Mouse (Mus musculus) intestine, embryonic 15.5 days (tissue): ENCODE results near the gene Letm1. TPM values are rescaled to one million over a fixed set of nuclear protein-coding genes. Genes with fewer than 3 reads are reported as not detected.
A peak's percentile ranks its signal among the peaks of the same experiment; 100 is the strongest.

ENCODE experiments used
- ATAC-seq: fragments of 200-750 bp; cut with Nextera tagmentation; 2 replicates; pipeline ENCODE4 v1.8.0; 2017; ENCODE audit warnings: moderate TSS enrichment, moderate library complexity
- H3K27ac ChIP-seq: fragments of 300-500 bp; sonication (generic); 2 replicates; pipeline ENCODE4 v1.5.1; 2015; ENCODE audit warnings: mild to moderate bottlenecking, inconsistent platforms
- H3K27me3 ChIP-seq: fragments of 300-500 bp; sonication (generic); replicated peaks from 2 replicates; pipeline ENCODE4 v1.6.1; 2015; ENCODE audit warnings: inconsistent platforms
- H3K36me3 ChIP-seq: fragments of 300-500 bp; sonication (generic); 2 replicates; pipeline ENCODE4 v1.6.1; 2015; ENCODE audit warnings: inconsistent platforms
- H3K4me1 ChIP-seq: fragments of 300-500 bp; sonication (generic); replicated peaks from 2 replicates; pipeline ENCODE4 v1.6.1; 2015; ENCODE audit warnings: inconsistent platforms
- H3K4me2 ChIP-seq: fragments of 300-500 bp; sonication (generic); replicated peaks from 2 replicates; pipeline ENCODE4 v1.6.1; 2015; ENCODE audit warnings: mild to moderate bottlenecking, inconsistent platforms
- H3K4me3 ChIP-seq: fragments of 300-500 bp; sonication (generic); replicated peaks from 2 replicates; pipeline ENCODE4 v1.5.1; 2015; ENCODE audit warnings: inconsistent platforms
- H3K9ac ChIP-seq: fragments of 300-500 bp; sonication (generic); 2 replicates; pipeline ENCODE4 v1.6.1; 2015; ENCODE audit warnings: inconsistent platforms
- H3K9me3 ChIP-seq: fragments of 300-500 bp; sonication (generic); 2 replicates; pipeline ENCODE4 v1.6.1; 2016; ENCODE audit warnings: inconsistent platforms
- WGBS: fragments of 180-500 bp; shearing (Covaris S2); methylation state at CpG from one replicate; pipeline ENCODE4 v1.1.7; 2015; 5-methylcytosine and 5-hydroxymethylcytosine counted together
- polyA plus RNA-seq: library from polyadenylated mRNA; unstranded; fragments of >200 nt; fragmentation: Nextera tagmentation; extraction: Ambion mirVana; gene quantifications from 2 replicates; pipeline ENCODE4 v1.2.1, GENCODE M21; 2015

Letm1 gene
- polyA plus RNA-seq, result 42.5 and 49.5 TPM in 2 replicates

DNA sequence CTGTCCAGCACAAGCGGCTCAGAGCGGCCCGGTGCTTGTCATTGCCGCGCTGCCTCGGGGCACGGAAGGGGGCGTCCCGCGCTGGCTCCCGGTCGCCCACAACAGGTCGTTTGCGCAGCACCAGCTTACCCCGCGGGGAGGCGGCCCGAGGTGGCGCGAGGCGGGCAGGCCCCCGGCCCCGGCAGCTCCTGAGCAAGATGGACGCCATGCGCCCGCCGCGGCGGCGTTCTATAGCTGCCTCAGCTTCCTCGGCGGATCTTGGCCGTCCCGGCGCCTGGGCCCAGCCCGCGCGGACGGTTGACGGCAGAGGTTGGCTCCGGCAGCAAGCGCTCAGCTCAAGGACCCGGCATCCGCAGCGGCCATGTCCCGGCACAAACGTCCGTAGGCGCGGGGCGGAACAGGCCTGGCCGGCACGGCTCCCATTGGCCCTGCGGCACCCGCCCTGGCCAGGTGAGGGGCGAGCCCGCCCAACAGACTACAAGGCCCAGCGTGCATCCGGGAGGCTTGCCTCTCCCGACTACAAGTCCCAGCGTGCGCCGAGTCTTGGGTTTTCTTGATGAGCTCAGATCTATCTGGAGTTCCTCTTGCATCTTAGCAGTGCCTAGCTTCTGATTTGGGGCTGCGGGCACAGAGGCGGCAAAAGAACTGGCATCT is at the start of gene Letm1:
Letm1 (minus strand) TSS at position 473 of the 654 bp plus-strand sequence.
- 0 out of 2 replicates have a peak, but pooled peaks cover 3% of the 10 kb centered on the region for H3K36me3 ChIP-seq
- H3K27ac ChIP-seq, result peak within 1 kb of the TSS; percentile 51
- H3K4me3 ChIP-seq, result peak within 1 kb of the TSS; percentile 97
- peak within 1 kb of the TSS; percentile 92 for H3K9ac ChIP-seq
- H3K4me1 ChIP-seq, result peaks cover 10% of the 10 kb centered on the region
- H3K27me3 ChIP-seq, result no peaks in the 10 kb centered on the region
- no peaks in the 10 kb centered on the region for H3K9me3 ChIP-seq
- peak; percentile 100 for ATAC-seq
- WGBS, result under 1% methylated on average over 65 of the region's 65 CpGs
- peak within 1 kb of the TSS; percentile 88 for H3K4me2 ChIP-seq

DNA sequence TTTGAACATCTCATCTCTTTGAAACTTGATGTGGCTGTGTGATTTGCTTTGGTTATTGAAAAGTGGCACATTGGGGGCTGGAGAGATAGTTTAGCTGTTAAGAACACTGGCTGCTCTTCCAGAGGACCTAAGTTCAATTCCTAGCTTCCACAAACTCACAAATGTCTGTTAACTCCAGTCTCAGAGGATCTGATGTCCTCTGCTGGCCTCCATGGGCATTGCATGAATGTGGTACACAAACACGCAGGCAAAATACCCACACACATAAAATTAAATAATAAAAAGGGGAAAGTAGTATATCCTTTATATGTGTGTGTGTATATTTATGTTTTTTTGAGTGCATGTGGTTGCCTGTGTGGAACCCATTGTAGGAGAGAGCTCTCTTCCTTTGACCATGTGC is 48.2 kb upstream of the Letm1 start:
- Histone ChIP-seq H3K4me2 (no peak overlapping the region), H3K4me1 (no peaks in the 10 kb centered on the region), H3K36me3 (no peaks in the 10 kb centered on the region), H3K9me3 (no peaks in the 10 kb centered on the region), H3K27me3 (no peaks in the 10 kb centered on the region), H3K4me3 (no peak overlapping the region), H3K27ac (no peak overlapping the region), H3K9ac (no peak overlapping the region)
- WGBS, result 61% methylated on average over 1 of the region's 1 CpGs
- no peak for ATAC-seq

DNA sequence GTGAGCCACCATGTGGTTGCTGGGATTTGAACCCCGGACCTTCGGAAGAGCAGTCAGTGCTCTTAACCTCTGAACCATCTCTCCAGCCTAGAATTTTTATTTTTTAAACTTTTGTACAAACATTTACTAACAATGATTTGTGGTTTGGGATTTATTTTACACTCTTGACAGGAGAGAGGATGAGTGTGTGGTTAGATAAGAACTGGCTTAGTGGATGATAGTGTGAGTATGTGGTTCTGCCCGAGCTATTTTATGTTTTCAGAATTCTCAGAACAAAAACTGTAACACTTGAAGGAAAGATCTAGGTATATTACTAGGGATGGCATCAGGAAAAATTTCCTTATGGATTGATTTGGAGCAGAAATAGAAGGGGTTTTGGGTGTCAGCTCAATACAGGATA is 47.3 kb upstream of the Letm1 start:
- no peaks in the 10 kb centered on the region for H3K9me3 ChIP-seq
- H3K36me3 ChIP-seq, result no peaks in the 10 kb centered on the region
- no peaks in the 10 kb centered on the region for H3K27me3 ChIP-seq
- no peak overlapping the region for H3K4me3 ChIP-seq
- ATAC-seq, result no peak
- H3K4me2 ChIP-seq, result no peak overlapping the region
- 89% methylated on average over 3 of the region's 3 CpGs for WGBS
- H3K4me1 ChIP-seq, result no peaks in the 10 kb centered on the region
- H3K9ac ChIP-seq, result no peak overlapping the region
- H3K27ac ChIP-seq, result no peak overlapping the region

DNA sequence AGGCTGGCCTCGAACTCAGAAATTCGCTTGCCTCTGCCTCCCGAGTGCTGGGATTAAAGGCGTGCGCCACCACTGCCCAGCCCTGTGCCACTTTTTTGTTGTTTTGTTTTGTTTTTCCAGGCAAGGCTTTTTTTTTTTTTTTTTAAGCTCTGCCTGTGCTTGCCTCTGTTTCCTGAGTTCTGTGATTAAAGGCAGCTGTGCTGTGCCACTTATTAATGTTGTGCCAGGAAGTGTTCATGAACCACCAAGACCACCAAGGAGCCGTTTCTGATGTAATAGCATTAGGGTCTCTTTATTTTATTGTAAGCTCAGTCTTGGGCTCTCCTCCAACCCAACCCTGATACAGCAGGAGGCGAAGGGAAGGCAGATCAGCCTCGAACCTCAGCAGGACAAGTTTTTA is 45.5 kb upstream of the Letm1 start:
- Histone ChIP-seq H3K27ac (no peak overlapping the region), H3K4me3 (no peak overlapping the region), H3K9me3 (no peaks in the 10 kb centered on the region), H3K9ac (no peak overlapping the region), H3K36me3 (no peaks in the 10 kb centered on the region), H3K27me3 (no peaks in the 10 kb centered on the region), H3K4me1 (0 out of 2 replicates have a peak, but pooled peaks cover 5% of the 10 kb centered on the region), H3K4me2 (no peak overlapping the region)
- WGBS, result 86% methylated on average over 8 of the region's 8 CpGs
- ATAC-seq, result no peak

DNA sequence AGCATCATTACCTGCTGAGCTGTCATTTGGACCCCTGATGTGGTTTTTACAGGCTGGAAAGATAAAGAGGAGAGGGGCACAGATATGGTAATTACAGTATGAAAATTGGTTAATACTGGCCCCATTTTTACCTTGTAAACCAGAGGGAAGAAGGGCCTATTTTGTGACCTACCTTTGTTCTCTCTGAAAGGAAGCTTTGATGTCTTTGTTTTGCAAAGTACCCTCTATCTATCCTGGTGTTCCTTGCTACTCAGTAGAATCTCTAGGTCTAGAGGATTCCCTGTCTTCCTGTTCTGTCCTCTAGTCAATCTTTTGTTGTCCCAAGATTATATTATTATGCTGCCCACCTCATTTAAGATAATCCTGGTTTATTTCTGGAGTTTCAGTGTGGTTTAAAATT is 43.4 kb upstream of the Letm1 start:
- ATAC-seq, result no peak
- Histone ChIP-seq H3K4me1 (peaks cover 10% of the 10 kb centered on the region; the same call in 1 of the 2 replicates), H3K4me2 (no peak overlapping the region), H3K27me3 (no peaks in the 10 kb centered on the region), H3K27ac (no peak overlapping the region), H3K9ac (no peak overlapping the region), H3K4me3 (no peak overlapping the region), H3K9me3 (no peaks in the 10 kb centered on the region), H3K36me3 (no peaks in the 10 kb centered on the region)

DNA sequence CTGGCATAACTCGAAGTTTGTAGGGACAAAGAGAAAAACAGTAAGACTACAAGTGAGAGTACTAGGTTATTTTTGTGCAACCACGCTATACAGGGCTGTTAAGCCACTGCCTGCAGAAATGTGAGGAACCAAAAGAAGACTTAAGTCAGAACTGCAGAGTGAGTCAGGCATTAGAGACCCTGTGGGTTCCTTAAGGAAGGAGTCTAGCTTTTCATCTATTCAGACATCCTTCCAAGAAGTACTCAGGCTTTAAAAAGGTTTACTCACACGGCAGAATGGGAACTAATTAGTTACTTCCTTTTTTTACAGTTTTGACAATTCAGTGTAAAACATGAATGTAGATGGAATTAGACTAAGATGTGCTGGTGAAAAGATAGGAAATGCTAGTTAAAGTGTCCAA is 39.8 kb upstream of the Letm1 start:
- Histone ChIP-seq H3K4me1 (peaks cover 26% of the 10 kb centered on the region), H3K9ac (no peak overlapping the region), H3K4me2 (peak overlapping the region; percentile 60; the same call in 1 of the 2 replicates), H3K9me3 (no peaks in the 10 kb centered on the region), H3K4me3 (no peak overlapping the region), H3K36me3 (no peaks in the 10 kb centered on the region), H3K27me3 (no peaks in the 10 kb centered on the region), H3K27ac (no peak overlapping the region)
- ATAC-seq, result no peak
- WGBS, result 32% methylated on average over 3 of the region's 3 CpGs

DNA sequence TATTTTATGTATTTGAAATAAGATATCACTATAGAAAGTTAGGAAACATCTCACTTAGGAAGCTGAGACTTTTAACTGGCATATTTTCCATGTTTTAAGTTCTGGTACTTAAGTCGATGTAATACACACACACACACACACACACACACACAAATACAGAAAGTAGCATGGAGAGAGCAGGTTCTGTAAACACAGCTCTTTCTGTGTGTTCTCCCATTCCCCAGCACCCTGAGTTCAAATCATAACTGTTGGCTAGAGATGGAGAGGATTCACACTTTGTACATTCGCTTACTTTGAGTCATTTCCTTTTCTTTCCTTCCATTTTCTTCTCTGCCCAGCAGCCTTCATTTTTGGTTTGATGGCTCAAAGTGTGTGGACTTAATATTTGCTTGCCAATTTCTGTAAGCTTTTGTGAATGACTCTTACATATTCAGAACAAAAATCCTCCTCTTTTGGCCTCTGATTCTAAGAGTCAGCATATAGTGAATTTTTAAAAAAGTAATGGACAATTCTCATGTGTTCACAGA is 39.3 kb upstream of the Letm1 start:
- no peak overlapping the region for H3K27ac ChIP-seq
- H3K4me3 ChIP-seq, result peak overlapping the region; percentile 99
- H3K4me1 ChIP-seq, result peaks cover 26% of the 10 kb centered on the region
- H3K36me3 ChIP-seq, result no peaks in the 10 kb centered on the region
- H3K9ac ChIP-seq, result peak overlapping the region; percentile 100; the same call in 1 of the 2 replicates
- 24% methylated on average over 2 of the region's 2 CpGs for WGBS
- H3K27me3 ChIP-seq, result no peaks in the 10 kb centered on the region
- no peak for ATAC-seq
- peak overlapping the region; percentile 60 for H3K4me2 ChIP-seq
- no peaks in the 10 kb centered on the region for H3K9me3 ChIP-seq

DNA sequence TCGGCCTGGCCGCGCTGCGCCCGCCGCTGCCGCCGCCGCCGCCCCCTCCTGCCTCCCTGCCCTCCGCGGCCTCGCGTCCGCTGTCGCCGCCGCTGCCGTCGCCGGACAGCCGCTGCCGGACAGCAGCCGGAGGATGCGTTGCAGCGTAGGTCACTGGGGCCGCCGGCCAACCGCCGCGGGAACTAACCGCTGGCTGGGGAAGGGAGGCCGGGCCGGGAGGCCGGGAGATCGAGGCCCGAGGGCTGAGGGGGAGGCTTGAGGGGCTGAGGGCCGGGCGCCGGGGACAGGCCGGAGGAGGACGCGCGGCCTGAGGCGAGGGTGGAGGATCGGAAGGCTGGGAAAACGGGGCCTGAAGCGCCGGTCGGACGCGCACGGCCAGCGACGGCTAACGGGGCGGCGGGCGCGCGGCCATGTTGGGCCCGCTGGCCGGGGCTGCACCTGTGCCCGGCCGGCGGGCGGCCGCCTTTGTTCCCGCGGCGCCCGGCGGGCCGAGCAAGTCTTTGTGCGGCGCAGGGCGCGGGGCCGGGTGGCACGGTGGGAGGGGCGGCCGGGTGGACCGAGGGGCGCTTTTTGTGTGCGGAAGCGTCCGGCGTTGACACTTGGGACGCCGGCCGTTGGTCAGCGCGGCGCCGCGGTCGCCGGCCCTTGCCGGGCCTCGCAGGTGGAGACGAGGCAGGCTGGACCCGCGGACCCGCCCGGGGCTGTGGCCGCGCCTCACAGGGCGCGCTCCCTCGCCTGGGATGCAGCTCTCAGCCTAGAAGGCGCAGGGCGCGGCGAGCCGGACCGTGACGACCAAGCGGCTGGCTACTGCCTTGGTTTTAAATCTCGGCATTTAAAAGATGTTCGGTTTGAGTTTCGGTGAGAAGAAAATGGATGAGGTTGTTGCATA is 38.4 kb upstream of the Letm1 start:
- H3K36me3 ChIP-seq, result no peaks in the 10 kb centered on the region

DNA sequence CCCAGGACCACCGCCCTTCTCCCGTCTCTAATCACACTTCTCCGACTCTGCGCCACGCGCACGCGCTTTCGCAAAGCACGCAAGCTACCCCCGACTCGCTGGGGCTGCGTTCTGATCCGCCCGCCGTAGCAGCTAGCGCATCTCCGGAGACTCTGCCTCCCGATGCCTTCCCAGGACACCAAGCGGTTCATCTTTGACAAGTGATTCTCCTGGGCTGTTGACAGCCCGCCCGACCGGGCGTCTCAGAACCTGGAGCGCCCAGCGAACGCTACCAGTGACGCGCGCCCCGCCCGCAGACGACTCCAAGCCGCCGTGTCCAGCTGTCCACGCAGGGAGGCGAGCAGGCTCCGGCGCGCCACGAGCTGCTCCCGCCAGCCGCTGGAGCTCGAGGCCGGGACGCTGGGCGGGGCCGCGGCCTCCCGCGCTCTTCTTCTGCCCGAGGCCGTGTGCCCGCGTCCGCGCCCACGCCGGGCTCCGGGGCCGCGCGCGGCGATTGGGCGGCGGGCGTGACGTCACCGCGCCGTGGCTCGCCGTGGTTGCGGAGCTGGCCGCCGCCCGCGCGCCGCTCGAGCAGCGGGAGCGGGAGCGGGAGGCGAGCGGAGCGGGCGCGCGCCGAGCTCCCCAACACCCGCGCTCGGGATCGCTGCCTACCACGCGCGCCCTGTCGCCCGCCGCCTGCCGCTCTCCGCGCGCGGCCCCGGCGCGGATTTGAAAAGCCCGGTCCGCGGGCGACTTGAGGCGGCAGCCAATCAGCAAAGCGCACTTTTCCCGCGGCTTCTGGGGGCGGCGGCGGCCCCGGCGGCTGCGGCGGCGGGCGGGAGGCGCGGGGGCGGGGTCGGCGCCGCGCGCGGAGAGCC is 37.5 kb upstream of the Letm1 start, which contains the start of gene Nsd2:
Nsd2 (plus strand) TSS at position 850 of the 857 bp plus-strand sequence.
- peak within 1 kb of the TSS; percentile 100 for H3K9ac ChIP-seq
- no peaks in the 10 kb centered on the region for H3K27me3 ChIP-seq
- WGBS, result under 1% methylated on average over 129 of the region's 136 CpGs
- peaks cover 26% of the 10 kb centered on the region for H3K4me1 ChIP-seq
- peak within 1 kb of the TSS; percentile 85 for H3K4me2 ChIP-seq
- peak within 1 kb of the TSS; percentile 99 for H3K4me3 ChIP-seq
- H3K27ac ChIP-seq, result peak within 1 kb of the TSS; percentile 97
- peak; percentile 85 for ATAC-seq
- H3K9me3 ChIP-seq, result no peaks in the 10 kb centered on the region
- no peaks in the 10 kb centered on the region for H3K36me3 ChIP-seq

More for the DNA sequence above, 38.4 kb upstream of the Letm1 start:
- ATAC-seq, result peak; percentile 57
- no peaks in the 10 kb centered on the region for H3K27me3 ChIP-seq
- peak overlapping the region; percentile 99 for H3K4me3 ChIP-seq
- under 1% methylated on average over 99 of the region's 121 CpGs for WGBS
- H3K9ac ChIP-seq, result peak overlapping the region; percentile 100
- peak overlapping the region; percentile 60 for H3K4me2 ChIP-seq
- no peaks in the 10 kb centered on the region for H3K9me3 ChIP-seq
- H3K27ac ChIP-seq, result peak overlapping the region; percentile 97
- H3K4me1 ChIP-seq, result peaks cover 26% of the 10 kb centered on the region

DNA sequence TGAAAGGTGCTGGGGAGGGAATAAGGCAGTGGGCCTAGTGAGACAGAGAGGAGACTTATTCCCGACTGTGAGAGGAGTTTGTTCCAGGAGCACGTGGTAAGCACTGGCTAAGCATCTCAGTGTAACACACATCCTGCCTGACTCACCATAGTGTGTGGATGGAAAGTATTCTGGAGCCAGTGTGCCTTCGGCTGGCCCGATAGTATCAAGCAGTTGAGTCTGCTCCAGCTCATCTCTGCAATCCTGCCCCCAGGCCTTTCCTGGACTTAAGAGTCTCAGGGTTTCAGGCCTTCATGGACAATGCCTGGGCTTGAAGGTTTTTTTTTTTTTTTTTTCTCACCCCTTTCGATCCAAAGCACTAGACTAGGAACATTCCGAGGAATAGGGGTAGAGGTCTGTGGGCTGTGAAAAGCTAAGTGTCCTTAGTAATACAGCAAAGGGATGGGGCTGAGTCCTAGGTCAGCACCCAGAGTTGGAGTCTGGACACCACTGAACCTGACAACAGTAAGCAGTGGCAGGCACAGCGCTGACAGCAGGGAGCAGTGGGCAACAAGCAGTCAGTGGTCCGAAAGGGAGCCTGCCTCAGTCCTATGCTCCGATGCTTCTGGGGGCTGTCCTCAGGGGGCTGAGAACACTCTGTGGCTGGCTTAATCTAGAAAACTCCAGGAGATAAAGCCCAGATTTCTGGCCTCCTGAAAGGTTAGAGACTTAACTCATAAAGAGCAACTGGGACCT is 36.7 kb upstream of the Letm1 start:
- Histone ChIP-seq H3K36me3 (no peaks in the 10 kb centered on the region), H3K4me2 (peak overlapping the region; percentile 85), H3K4me3 (peak overlapping the region; percentile 99), H3K9ac (peak overlapping the region; percentile 100), H3K9me3 (no peaks in the 10 kb centered on the region), H3K27me3 (no peaks in the 10 kb centered on the region), H3K27ac (peak overlapping the region; percentile 95), H3K4me1 (peaks cover 26% of the 10 kb centered on the region)
- WGBS, result 18% methylated on average over 9 of the region's 9 CpGs
- ATAC-seq, result peak; percentile 3; the same call in 1 of the 2 replicates

DNA sequence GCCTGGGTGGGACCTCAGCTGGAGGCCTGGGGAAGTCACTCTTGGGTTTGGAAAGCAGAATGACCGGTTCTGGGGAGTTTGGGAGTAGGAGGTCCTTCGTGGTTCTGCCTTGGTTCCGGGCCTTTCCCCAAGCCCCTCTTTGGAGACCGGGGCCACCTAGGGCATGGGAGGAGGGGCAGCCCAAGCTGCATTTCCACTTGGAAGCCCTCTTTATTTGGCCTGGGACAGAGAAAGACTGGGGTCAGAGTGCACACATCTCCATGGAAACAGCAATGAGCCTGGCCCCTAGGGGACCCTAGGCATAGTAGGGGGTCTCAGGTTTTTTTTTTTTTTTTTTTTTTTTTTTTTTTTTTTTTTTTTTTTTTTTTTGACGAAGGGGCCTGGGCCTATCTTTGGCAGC is 35.5 kb upstream of the Letm1 start:
- H3K27ac ChIP-seq, result no peak overlapping the region; the same call in 1 of the 2 replicates
- no peak for ATAC-seq
- 33% methylated on average over 5 of the region's 5 CpGs for WGBS
- H3K9ac ChIP-seq, result no peak overlapping the region
- no peak overlapping the region for H3K4me3 ChIP-seq
- peaks cover 21% of the 10 kb centered on the region for H3K4me1 ChIP-seq
- H3K27me3 ChIP-seq, result no peaks in the 10 kb centered on the region
- no peak overlapping the region; the same call in 1 of the 2 replicates for H3K4me2 ChIP-seq
- no peaks in the 10 kb centered on the region for H3K9me3 ChIP-seq
- H3K36me3 ChIP-seq, result no peaks in the 10 kb centered on the region
